Mouse (Mus musculus) midbrain, embryonic 16.5 days (tissue): ENCODE data around the gene Tcf3. TPM values are rescaled to one million over a fixed set of nuclear protein-coding genes. Genes with fewer than 3 reads are reported as not detected.

Experiments
- ATAC-seq: fragments of 200-750 bp; cut with Nextera tagmentation; 2 replicates; pipeline ENCODE4 v1.8.0; 2017; ENCODE audit warnings: moderate TSS enrichment
- H3K27ac ChIP-seq: fragments of 300-500 bp; sonication (generic); 2 replicates; pipeline ENCODE4 v1.5.1; 2014; ENCODE audit warnings: mild to moderate bottlenecking, low read length, mixed read lengths
- H3K27me3 ChIP-seq: fragments of 300-500 bp; sonication (generic); 2 replicates; pipeline ENCODE4 v1.6.1; 2014; ENCODE audit warnings: low read depth, low read length, mixed read lengths; ENCODE audit not compliant: control insufficient read depth, insufficient read depth
- H3K36me3 ChIP-seq: fragments of 300-500 bp; sonication (generic); 2 replicates; pipeline ENCODE4 v1.6.1; 2014; ENCODE audit warnings: mild to moderate bottlenecking, low read length, moderate library complexity, mixed read lengths; ENCODE audit not compliant: control insufficient read depth, insufficient read depth
- H3K4me1 ChIP-seq: fragments of 300-500 bp; sonication (generic); 2 replicates; pipeline ENCODE4 v1.6.1; 2014; ENCODE audit warnings: mild to moderate bottlenecking, low read length, mixed read lengths; ENCODE audit not compliant: control insufficient read depth, insufficient read depth
- H3K4me2 ChIP-seq: fragments of 300-500 bp; sonication (generic); 2 replicates; pipeline ENCODE4 v1.6.1; 2014; ENCODE audit warnings: mild to moderate bottlenecking, low read length, mixed read lengths
- H3K4me3 ChIP-seq: fragments of 300-500 bp; sonication (generic); 2 replicates; pipeline ENCODE4 v1.5.1; 2014; ENCODE audit warnings: low read depth, mild to moderate bottlenecking, low read length, moderate library complexity, mixed read lengths
- H3K9ac ChIP-seq: fragments of 300-500 bp; sonication (generic); 2 replicates; pipeline ENCODE4 v1.6.1; 2014; ENCODE audit warnings: low read depth, low read length, mixed read lengths
- H3K9me3 ChIP-seq: fragments of 300-500 bp; sonication (generic); replicated peaks from 2 replicates; pipeline ENCODE4 v1.6.1; 2014; ENCODE audit warnings: mild to moderate bottlenecking, low read length, mixed read lengths; ENCODE audit not compliant: control insufficient read depth, poor library complexity, severe bottlenecking
- WGBS: fragments of 180-500 bp; shearing (Covaris S2); extraction: QIAGEN DNeasy Blood & Tissue Kit; methylation state at CpG from one replicate; pipeline ENCODE4 v1.1.7; 2014; 5-methylcytosine and 5-hydroxymethylcytosine counted together
- polyA plus RNA-seq: library from polyadenylated mRNA; unstranded; fragments of >200 nt; fragmentation: Nextera tagmentation; extraction: Ambion mirVana; gene quantifications from 2 replicates; pipeline ENCODE4 v1.2.1, GENCODE M21; 2015

The Tcf3 gene
- polyA plus RNA-seq, 1 experiment from 2014 or later, result 30.2 TPM

- ATAC-seq, result peak; percentile 83
- H3K27ac ChIP-seq, result peak within 1 kb of the TSS; percentile 79
- H3K4me3 ChIP-seq, result peak within 1 kb of the TSS; percentile 90
- peaks cover 36% of the 10 kb centered on the region for H3K36me3 ChIP-seq
- peak within 1 kb of the TSS; percentile 98 for H3K4me2 ChIP-seq
- no peaks in the 10 kb centered on the region for H3K27me3 ChIP-seq
- WGBS, result 2% methylated on average over 27 of the region's 27 CpGs
- no peaks in the 10 kb centered on the region for H3K9me3 ChIP-seq
- H3K9ac ChIP-seq, result peak within 1 kb of the TSS; percentile 87
- H3K4me1 ChIP-seq, result peaks cover 23% of the 10 kb centered on the region
These were observed 26.6 kb downstream of the Tcf3 start, which contains the start of gene Uqcr11 for GRCm38 (mm10) chr10:80406684-80407501. Gene Uqcr11, minus strand, starts transcription at chr10:80406830.

DNA sequence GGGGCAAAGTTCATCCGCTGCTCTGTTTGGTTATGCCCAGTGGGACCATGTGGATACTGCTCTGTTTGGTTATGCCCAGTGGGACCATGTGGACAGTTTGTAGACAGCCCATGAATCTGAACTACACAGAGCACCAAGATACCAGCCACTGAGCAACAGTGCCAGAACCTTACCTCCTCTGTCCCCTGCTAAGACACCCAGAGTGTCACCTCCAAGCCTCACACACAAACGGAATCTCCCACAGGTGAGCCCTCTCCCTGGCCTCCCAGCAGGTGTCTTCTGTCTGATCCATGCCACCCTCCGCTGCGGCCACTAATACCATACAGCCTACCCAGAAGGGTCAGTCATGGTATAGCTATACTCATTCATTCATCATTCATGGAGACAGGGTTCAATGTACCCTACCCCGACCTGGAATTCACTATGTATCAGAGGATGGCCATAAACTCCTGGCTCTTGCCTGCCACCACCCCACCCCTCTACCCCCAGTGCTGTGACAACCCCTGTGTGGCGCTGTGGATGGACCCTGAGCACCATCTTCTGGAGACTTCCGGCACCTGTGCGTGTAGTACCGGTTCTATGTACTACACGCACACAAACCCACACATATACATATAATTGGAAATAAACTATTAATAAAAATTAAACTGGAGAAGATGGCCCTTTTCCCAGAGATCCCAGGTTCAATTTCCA lies 27.8 kb downstream of the Tcf3 start:
- no peak for ATAC-seq
- H3K9ac ChIP-seq, result peak overlapping the region; percentile 87
- H3K4me2 ChIP-seq, result peak overlapping the region; percentile 98
- 59% methylated on average over 10 of the region's 10 CpGs for WGBS
- peaks cover 26% of the 10 kb centered on the region for H3K36me3 ChIP-seq
- no peak overlapping the region for H3K27ac ChIP-seq
- peak overlapping the region; percentile 90 for H3K4me3 ChIP-seq
- H3K27me3 ChIP-seq, result no peaks in the 10 kb centered on the region
- H3K9me3 ChIP-seq, result no peaks in the 10 kb centered on the region
- H3K4me1 ChIP-seq, result peaks cover 25% of the 10 kb centered on the region

DNA sequence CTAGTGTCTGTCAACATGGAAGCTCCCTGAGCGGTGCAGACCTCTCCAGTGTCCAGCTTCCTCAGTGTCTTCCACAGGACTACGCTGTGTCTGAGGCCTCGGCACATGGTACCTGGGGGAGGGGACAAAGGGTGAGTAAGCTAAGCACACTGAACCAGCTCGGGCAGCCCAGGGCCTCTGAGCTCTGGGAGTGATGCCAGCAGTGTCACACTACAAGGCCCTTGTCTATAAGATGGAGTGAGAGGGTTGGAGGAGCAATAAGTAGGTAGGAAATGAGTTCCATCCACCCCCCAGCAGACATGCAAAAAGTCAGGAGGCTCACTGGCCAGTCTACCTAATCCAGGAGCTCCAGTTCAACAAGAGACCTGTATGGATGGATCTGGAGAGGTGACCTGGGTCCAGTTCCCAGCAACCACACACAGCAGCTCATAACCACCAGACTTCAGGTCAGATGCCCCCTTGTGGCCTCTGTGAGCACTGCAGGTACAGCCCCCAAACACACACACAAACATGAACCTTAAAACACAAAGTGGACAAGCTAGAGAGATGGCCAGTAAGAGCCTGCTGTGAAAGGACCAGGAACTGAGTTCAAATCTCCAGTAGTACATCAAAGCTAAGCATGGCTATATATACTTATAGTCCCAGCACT lies 30.3 kb downstream of the Tcf3 start:
- H3K27ac ChIP-seq, result no peak overlapping the region
- H3K4me1 ChIP-seq, result peaks cover 32% of the 10 kb centered on the region
- H3K27me3 ChIP-seq, result no peaks in the 10 kb centered on the region
- no peak for ATAC-seq
- WGBS, result 97% methylated on average over 4 of the region's 4 CpGs
- peaks cover 17% of the 10 kb centered on the region for H3K36me3 ChIP-seq
- H3K9ac ChIP-seq, result no peak overlapping the region
- H3K9me3 ChIP-seq, result no peaks in the 10 kb centered on the region
- no peak overlapping the region for H3K4me2 ChIP-seq
- H3K4me3 ChIP-seq, result no peak overlapping the region

DNA sequence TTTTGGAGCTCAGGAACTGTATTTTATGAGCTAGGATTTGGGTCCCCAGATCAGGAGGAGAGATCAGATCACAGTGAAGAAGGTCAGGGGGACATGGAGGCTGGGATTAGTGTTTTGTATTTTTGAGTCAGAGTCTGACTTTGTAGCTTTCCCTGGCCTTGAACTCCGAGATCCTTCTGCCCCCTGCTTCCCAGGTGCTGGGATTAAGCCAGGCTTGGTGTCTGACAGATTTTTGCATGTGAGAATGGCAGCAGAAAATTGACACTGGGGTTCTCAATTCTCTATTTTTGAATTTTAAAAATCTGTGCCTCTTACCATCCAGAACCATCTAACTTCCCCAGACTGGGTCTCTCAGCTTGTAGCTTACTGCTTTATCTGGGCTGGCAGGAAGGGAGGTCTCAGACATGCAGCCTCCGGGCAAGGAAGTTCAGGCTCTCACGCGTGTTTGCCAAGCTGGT lies 32.7 kb downstream of the Tcf3 start:
- Histone ChIP-seq H3K27me3 (no peaks in the 10 kb centered on the region), H3K4me2 (peak overlapping the region; percentile 74), H3K9me3 (no peaks in the 10 kb centered on the region), H3K36me3 (peaks cover 17% of the 10 kb centered on the region), H3K9ac (peak overlapping the region; percentile 66; the same call in 1 of the 2 replicates), H3K4me1 (peaks cover 32% of the 10 kb centered on the region), H3K27ac (peak overlapping the region; percentile 83), H3K4me3 (no peak overlapping the region)
- 82% methylated on average over 4 of the region's 4 CpGs for WGBS
- ATAC-seq, result no peak

GRCm38 (mm10) chr10:80399973-80400703 lies 33.3 kb downstream of the Tcf3 start:
- Histone ChIP-seq H3K9me3 (no peaks in the 10 kb centered on the region), H3K27me3 (no peaks in the 10 kb centered on the region), H3K4me2 (peak overlapping the region; percentile 74), H3K27ac (peak overlapping the region; percentile 83), H3K4me1 (peaks cover 26% of the 10 kb centered on the region), H3K36me3 (peaks cover 23% of the 10 kb centered on the region), H3K9ac (peak overlapping the region; percentile 66), H3K4me3 (peak overlapping the region; percentile 73)
- WGBS, result 16% methylated on average over 17 of the region's 17 CpGs
- ATAC-seq, result no peak

DNA sequence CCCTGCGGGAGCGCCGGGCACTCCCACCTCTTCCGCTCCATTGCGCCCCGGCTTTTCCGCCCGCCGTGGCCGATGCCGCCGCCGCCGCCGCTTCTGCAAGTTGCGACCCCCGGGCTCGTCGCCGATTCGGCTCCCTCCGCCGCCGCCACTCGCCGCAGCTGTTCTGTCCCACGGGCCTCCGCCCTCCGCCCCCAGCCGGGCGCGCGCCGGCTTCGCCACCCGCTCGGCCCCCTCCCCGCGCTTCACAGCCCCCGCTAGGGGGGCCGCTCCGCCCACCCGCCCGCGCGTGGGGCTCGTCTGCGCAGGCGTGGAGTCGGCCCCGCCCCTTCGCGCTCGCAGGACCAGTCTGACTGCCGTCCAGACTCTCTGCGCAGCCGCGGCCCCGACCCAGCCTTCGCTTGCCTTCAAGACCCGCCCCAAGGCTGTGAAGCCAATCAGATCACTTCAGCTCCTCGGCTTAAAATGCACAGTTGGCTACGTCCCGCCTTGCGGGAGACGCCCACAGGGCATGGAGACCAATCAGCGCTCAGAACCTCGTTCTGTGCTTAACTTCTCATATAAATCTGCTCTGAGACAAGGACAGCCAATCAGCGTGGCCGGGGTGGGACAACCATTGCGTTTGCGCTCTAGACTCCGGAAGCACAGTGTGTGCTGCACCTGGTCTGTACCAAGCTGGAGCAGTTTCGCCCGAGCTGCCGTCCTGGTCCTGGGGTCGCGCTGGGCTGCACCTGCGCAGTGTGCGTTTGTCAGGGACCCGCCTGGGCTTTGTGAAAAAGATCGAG lies 34.1 kb downstream of the Tcf3 start, which contains the start of gene Mbd3:
Gene Mbd3 (minus strand): TSS at position 360 of the 782 bp plus-strand sequence.
- peaks cover 21% of the 10 kb centered on the region for H3K4me1 ChIP-seq
- no peaks in the 10 kb centered on the region for H3K9me3 ChIP-seq
- H3K36me3 ChIP-seq, result peaks cover 29% of the 10 kb centered on the region
- under 1% methylated on average over 64 of the region's 82 CpGs for WGBS
- H3K4me3 ChIP-seq, result peak within 1 kb of the TSS; percentile 73
- ATAC-seq, result peak; percentile 96
- H3K27me3 ChIP-seq, result no peaks in the 10 kb centered on the region
- peak within 1 kb of the TSS; percentile 95 for H3K9ac ChIP-seq
- H3K4me2 ChIP-seq, result peak within 1 kb of the TSS; percentile 93
- H3K27ac ChIP-seq, result peak within 1 kb of the TSS; percentile 100

GRCm38 (mm10) chr10:80398719-80399190 lies 34.7 kb downstream of the Tcf3 start:
- Histone ChIP-seq H3K27me3 (no peaks in the 10 kb centered on the region), H3K4me3 (peak overlapping the region; percentile 73), H3K27ac (peak overlapping the region; percentile 100), H3K4me2 (peak overlapping the region; percentile 93), H3K36me3 (peaks cover 34% of the 10 kb centered on the region), H3K4me1 (peaks cover 21% of the 10 kb centered on the region), H3K9me3 (no peaks in the 10 kb centered on the region), H3K9ac (peak overlapping the region; percentile 95)
- under 1% methylated on average over 49 of the region's 59 CpGs for WGBS
- ATAC-seq, result peak; percentile 83

DNA sequence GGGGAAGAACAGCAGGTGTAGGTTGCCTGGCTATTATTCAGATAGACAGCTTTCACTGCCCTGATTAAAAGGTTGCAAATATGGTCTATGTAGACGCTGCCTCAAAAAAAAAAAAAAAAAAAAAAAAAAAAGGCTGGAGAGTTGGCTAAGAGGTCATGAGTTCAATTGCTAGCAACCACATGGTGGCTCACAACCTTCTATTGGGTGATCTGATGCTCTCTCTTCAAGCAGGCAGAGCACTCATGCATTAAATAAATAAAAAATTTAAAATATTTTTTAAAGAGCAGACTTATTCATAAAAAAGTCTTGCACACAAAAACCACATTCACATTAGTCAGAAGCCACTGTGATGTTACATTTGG lies 35.3 kb downstream of the Tcf3 start:
- H3K4me3 ChIP-seq, result peak overlapping the region; percentile 73
- peak overlapping the region; percentile 93 for H3K4me2 ChIP-seq
- peaks cover 21% of the 10 kb centered on the region for H3K4me1 ChIP-seq
- H3K9me3 ChIP-seq, result no peaks in the 10 kb centered on the region
- peak overlapping the region; percentile 95 for H3K9ac ChIP-seq
- peaks cover 31% of the 10 kb centered on the region for H3K36me3 ChIP-seq
- WGBS, result 0% methylated on average over 1 of the region's 1 CpGs
- no peak for ATAC-seq
- peak overlapping the region; percentile 100 for H3K27ac ChIP-seq
- H3K27me3 ChIP-seq, result no peaks in the 10 kb centered on the region
